Mouse (Mus musculus): ENCODE measurements around the gene Lactb. TPM values are rescaled to one million over a fixed set of nuclear protein-coding genes. Genes with fewer than 3 reads are reported as not detected.
"Not testable (repeated sequence)": the region's sequence is repeated elsewhere in the genome, so short reads cannot be mapped to it uniquely, and the experiment has no call there.

The Lactb gene
- polyA plus RNA-seq, 1 experiment from 2014 or later, result 7.9 TPM

GRCm38 (mm10) chr9:66917216-66917891, 57.9 kb downstream of the Lactb start:
- no peak overlapping the region for H3K9ac ChIP-seq
- no peaks in the 10 kb centered on the region for H3K27me3 ChIP-seq
- H3K27ac ChIP-seq, result no peak overlapping the region
- H3K4me3 ChIP-seq, result no peak overlapping the region
- ATAC-seq (ENCODE audit: insufficient number of reproducible peaks, low FRiP score, low TSS enrichment, low read depth), result no peak
- no peaks in the 10 kb centered on the region for H3K36me3 ChIP-seq
- H3K4me2 ChIP-seq, result no peak overlapping the region
- peaks cover 10% of the 10 kb centered on the region; the same call in 1 of the 2 replicates for H3K4me1 ChIP-seq
- WGBS, result 81% methylated on average over 8 of the region's 8 CpGs
- H3K9me3 ChIP-seq, result no peaks in the 10 kb centered on the region

GRCm38 (mm10) chr9:66915869-66916785, 59.2 kb downstream of the Lactb start:
- ATAC-seq (ENCODE audit: insufficient number of reproducible peaks, low FRiP score, low TSS enrichment, low read depth), result no peak
- no peaks in the 10 kb centered on the region for H3K36me3 ChIP-seq
- no peak overlapping the region for H3K4me2 ChIP-seq
- H3K4me1 ChIP-seq, result peaks cover 10% of the 10 kb centered on the region; the same call in 1 of the 2 replicates
- H3K27ac ChIP-seq, result no peak overlapping the region
- H3K27me3 ChIP-seq, result no peaks in the 10 kb centered on the region
- WGBS, result 86% methylated on average over 9 of the region's 9 CpGs
- H3K4me3 ChIP-seq, result no peak overlapping the region
- no peak overlapping the region for H3K9ac ChIP-seq
- H3K9me3 ChIP-seq, result no peaks in the 10 kb centered on the region

DNA sequence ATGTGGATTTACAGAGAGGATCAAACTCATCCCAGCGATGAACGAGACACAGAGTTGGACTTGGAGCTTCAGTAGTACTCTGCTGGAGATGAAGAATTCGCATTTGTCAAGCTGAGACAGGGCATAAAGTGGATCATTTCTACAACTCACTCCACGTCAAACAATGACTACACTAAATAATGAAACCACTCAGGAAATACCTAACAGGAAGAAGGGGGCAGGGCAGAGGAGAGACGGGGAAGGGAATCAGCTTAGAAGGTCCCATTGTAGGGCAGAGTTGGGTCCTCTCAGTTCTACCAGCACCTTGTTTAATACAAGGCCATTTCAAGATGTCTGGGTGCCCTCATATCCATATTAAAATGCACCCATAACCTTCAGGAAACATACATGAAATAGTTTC, 59.9 kb downstream of the Lactb start:
- no peak for ATAC-seq (ENCODE audit: insufficient number of reproducible peaks, low FRiP score, low TSS enrichment, low read depth)
- no peaks in the 10 kb centered on the region for H3K9me3 ChIP-seq
- H3K9ac ChIP-seq, result no peak overlapping the region
- no peaks in the 10 kb centered on the region for H3K27me3 ChIP-seq
- no peak overlapping the region for H3K27ac ChIP-seq
- H3K36me3 ChIP-seq, result no peaks in the 10 kb centered on the region
- H3K4me1 ChIP-seq, result peaks cover 10% of the 10 kb centered on the region; the same call in 1 of the 2 replicates
- WGBS, result 75% methylated on average over 5 of the region's 5 CpGs
- no peak overlapping the region for H3K4me3 ChIP-seq
- H3K4me2 ChIP-seq, result no peak overlapping the region

GRCm38 (mm10) chr9:66914540-66914939, 60.7 kb downstream of the Lactb start:
- Histone ChIP-seq H3K4me1 (peaks cover 13% of the 10 kb centered on the region; the same call in 1 of the 2 replicates), H3K4me3 (no peak overlapping the region), H3K36me3 (no peaks in the 10 kb centered on the region), H3K9ac (no peak overlapping the region), H3K4me2 (no peak overlapping the region), H3K9me3 (no peaks in the 10 kb centered on the region), H3K27me3 (no peaks in the 10 kb centered on the region), H3K27ac (no peak overlapping the region)
- 91% methylated on average over 3 of the region's 3 CpGs for whole genome bisulfite sequencing
- ATAC-seq (ENCODE audit: insufficient number of reproducible peaks, low FRiP score, low TSS enrichment, low read depth), result no peak

GRCm38 (mm10) chr9:66913254-66913934, 61.9 kb downstream of the Lactb start:
- not testable (repeated sequence) for H3K9ac ChIP-seq; ATAC-seq (ENCODE audit: insufficient number of reproducible peaks, low FRiP score, low TSS enrichment, low read depth); H3K4me2 ChIP-seq; H3K36me3 ChIP-seq; H3K27me3 ChIP-seq; H3K27ac ChIP-seq; H3K9me3 ChIP-seq; H3K4me3 ChIP-seq
- peaks cover 13% of the 10 kb centered on the region; the same call in 1 of the 2 replicates for H3K4me1 ChIP-seq
- WGBS, result 91% methylated on average over 5 of the region's 5 CpGs

DNA sequence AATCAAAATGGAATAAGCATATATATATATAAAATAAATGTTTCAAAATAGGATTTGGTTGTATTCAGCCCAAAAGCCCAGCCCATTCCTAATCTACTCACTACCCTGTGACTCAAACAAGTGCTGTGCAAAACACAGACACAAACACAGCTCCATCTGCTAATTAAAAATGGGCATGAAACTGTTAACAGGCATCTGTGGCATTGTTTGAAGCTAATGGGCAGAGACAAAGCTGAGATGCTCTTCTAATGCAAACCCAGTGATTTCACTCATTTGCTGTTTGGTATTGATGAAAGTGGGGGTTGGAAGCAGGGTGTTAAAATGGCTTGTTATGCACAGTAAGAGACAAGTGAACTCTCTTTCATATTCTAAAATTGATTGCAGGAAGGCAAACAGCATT, 63.0 kb downstream of the Lactb start:
- H3K4me3 ChIP-seq, result no peak overlapping the region
- H3K9me3 ChIP-seq, result no peaks in the 10 kb centered on the region
- no peak overlapping the region for H3K27ac ChIP-seq
- no peaks in the 10 kb centered on the region for H3K36me3 ChIP-seq
- no peak overlapping the region for H3K9ac ChIP-seq
- peaks cover 7% of the 10 kb centered on the region; the same call in 1 of the 2 replicates for H3K4me1 ChIP-seq
- no peak for ATAC-seq (ENCODE audit: insufficient number of reproducible peaks, low FRiP score, low TSS enrichment, low read depth)
- H3K4me2 ChIP-seq, result no peak overlapping the region
- H3K27me3 ChIP-seq, result no peaks in the 10 kb centered on the region

- H3K27me3 ChIP-seq, result no peaks in the 10 kb centered on the region
- no peak overlapping the region for H3K9ac ChIP-seq
- no peak for ATAC-seq (ENCODE audit: insufficient number of reproducible peaks, low FRiP score, low TSS enrichment, low read depth)
- H3K27ac ChIP-seq, result no peak overlapping the region
- H3K4me2 ChIP-seq, result no peak overlapping the region
- H3K4me1 ChIP-seq, result peaks cover 11% of the 10 kb centered on the region
- no peaks in the 10 kb centered on the region for H3K36me3 ChIP-seq
- no peak overlapping the region for H3K4me3 ChIP-seq
- no peaks in the 10 kb centered on the region for H3K9me3 ChIP-seq
- 81% methylated on average over 5 of the region's 5 CpGs for WGBS
These were observed 64.6 kb downstream of the Lactb start for GRCm38 (mm10) chr9:66910677-66911076.

GRCm38 (mm10) chr9:66909922-66910321, 65.4 kb downstream of the Lactb start:
- Histone ChIP-seq H3K4me3 (no peak overlapping the region), H3K27me3 (no peaks in the 10 kb centered on the region), H3K36me3 (no peaks in the 10 kb centered on the region), H3K9me3 (no peaks in the 10 kb centered on the region), H3K4me2 (no peak overlapping the region), H3K27ac (no peak overlapping the region), H3K4me1 (peaks cover 12% of the 10 kb centered on the region), H3K9ac (no peak overlapping the region)
- no peak for ATAC-seq (ENCODE audit: insufficient number of reproducible peaks, low FRiP score, low TSS enrichment, low read depth)
- 73% methylated on average over 7 of the region's 7 CpGs for WGBS

DNA sequence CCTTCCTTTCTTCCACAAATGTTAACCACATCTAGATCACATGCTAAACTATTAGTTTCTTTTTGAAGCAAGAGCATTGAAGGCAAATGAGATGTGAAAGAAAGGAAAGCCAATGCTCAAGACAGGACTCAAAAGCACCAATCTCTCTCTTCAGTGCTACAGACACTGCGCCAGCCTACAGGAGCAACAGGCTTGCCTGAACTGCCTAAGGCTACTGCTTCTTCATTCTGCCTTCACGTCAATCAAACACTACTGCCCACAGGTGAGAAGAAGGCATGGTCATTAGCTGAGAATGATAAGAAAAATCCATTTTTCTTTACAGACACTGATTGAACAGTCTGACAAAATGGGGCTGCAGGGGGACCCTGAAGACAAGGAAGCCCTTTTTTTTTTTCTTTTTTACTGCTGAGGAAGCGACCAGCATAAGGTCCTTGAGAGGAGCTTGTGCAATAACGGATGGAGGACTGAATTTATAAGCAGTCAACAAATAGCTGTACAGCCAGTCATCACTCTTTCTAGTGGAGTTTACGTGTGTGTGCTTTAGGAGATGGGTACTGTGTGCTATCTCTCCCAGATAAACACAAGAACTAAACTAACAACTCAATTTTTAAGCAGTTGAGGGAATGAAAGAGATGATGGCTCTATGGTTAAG, 67.4 kb downstream of the Lactb start:
- 78% methylated on average over 5 of the region's 5 CpGs for WGBS

DNA sequence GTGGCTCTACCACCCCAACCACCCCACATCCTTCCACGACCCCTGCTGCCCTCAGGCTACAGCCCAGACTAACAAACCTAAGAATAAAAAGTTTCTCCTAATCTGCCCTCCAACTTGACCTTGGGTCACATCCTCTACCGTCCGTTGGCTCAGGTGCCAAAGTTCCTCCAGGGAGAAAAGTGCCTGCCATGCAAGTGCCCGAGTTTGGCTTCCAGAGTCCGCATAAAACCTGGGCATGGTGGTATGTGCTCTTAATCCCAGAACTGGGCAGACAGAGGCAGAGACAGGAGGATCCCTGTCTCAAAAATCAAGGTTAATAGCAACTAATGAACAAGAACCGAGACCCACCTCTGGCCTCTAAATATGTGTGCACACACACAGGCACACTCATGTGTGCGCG, 68.2 kb downstream of the Lactb start:
- Histone ChIP-seq H3K4me2 (no peak overlapping the region), H3K27me3 (no peaks in the 10 kb centered on the region), H3K4me3 (no peak overlapping the region), H3K27ac (no peak overlapping the region), H3K4me1 (peaks cover 12% of the 10 kb centered on the region), H3K9me3 (no peaks in the 10 kb centered on the region), H3K9ac (no peak overlapping the region), H3K36me3 (no peaks in the 10 kb centered on the region)
- 88% methylated on average over 8 of the region's 8 CpGs for WGBS
- ATAC-seq (ENCODE audit: insufficient number of reproducible peaks, low FRiP score, low TSS enrichment, low read depth), result no peak

More for the DNA sequence above, 67.4 kb downstream of the Lactb start:
- Histone ChIP-seq H3K4me3 (no peak overlapping the region), H3K27me3 (no peaks in the 10 kb centered on the region), H3K4me1 (peaks cover 12% of the 10 kb centered on the region), H3K9me3 (no peaks in the 10 kb centered on the region), H3K36me3 (no peaks in the 10 kb centered on the region), H3K4me2 (no peak overlapping the region), H3K9ac (no peak overlapping the region), H3K27ac (no peak overlapping the region)
- no peak for ATAC-seq (ENCODE audit: insufficient number of reproducible peaks, low FRiP score, low TSS enrichment, low read depth)

DNA sequence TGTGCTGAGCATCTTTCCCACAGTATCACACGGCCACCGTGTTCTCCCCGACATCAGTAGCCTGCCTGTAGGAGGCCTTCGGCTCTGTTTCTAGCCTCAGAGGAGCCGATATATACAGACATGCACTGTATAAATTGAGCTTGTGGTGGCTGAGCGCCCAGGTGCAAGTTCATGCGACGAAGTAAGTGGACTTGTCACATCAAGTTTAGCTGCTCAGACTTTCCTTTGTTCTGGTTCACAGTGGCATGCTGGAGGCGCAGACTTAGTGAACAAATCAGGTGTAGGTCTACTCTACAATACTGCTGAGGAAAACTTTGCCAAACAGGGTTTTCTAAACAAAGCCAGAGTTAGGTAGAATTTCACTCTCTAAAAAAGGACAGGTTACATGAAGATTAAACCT, 69.3 kb downstream of the Lactb start:
- Histone ChIP-seq H3K9me3 (no peaks in the 10 kb centered on the region), H3K27me3 (no peaks in the 10 kb centered on the region), H3K36me3 (no peaks in the 10 kb centered on the region), H3K9ac (no peak overlapping the region), H3K27ac (no peak overlapping the region), H3K4me1 (peaks cover 12% of the 10 kb centered on the region), H3K4me2 (no peak overlapping the region), H3K4me3 (no peak overlapping the region)
- 56% methylated on average over 9 of the region's 9 CpGs for WGBS
- ATAC-seq (ENCODE audit: insufficient number of reproducible peaks, low FRiP score, low TSS enrichment, low read depth), result no peak
